Mouse (Mus musculus) c-Kit-positive CD71-positive TER-119-negative erythroid progenitor cells, embryonic 14.5 days (primary cell): Measurements from ENCODE around the gene Ccr9.
"Not testable (repeated sequence)": the region's sequence is repeated elsewhere in the genome, so short reads cannot be mapped to it uniquely, and the experiment has no call there.

Experiments used
- DNase-seq: peaks from one replicate; pipeline ENCODE4 v3.0.0-alpha.2; 2013; ENCODE audit warnings: low read depth

Gene Ccr9

GRCm38 (mm10) chr9:123716301-123716700 is 38.1 kb downstream of the Ccr9 start:
- no peak for DNase-seq

GRCm38 (mm10) chr9:123717186-123718008 is 39.2 kb downstream of the Ccr9 start, which contains the start of gene Lztfl1:
Lztfl1 (minus strand) TSS chr9:123717697.
- peak; percentile 98 for DNase-seq

- DNase-seq, result no peak
Measured at GRCm38 (mm10) chr9:123722737-123723493, 44.7 kb downstream of the Ccr9 start.

- no peak for DNase-seq
Measured at GRCm38 (mm10) chr9:123731271-123731670, 53.0 kb downstream of the Ccr9 start.

GRCm38 (mm10) chr9:123734133-123734532 is 55.9 kb downstream of the Ccr9 start:
- DNase-seq, result no peak

- no peak for DNase-seq
Measured at GRCm38 (mm10) chr9:123740799-123741198, 62.6 kb downstream of the Ccr9 start.

- DNase-seq, result not testable (repeated sequence)
Measured at GRCm38 (mm10) chr9:123749687-123750086, 71.4 kb downstream of the Ccr9 start.

GRCm38 (mm10) chr9:123754333-123754732 is 76.1 kb downstream of the Ccr9 start:
- DNase-seq, result no peak

- DNase-seq, result no peak
Measured at GRCm38 (mm10) chr9:123756752-123757151, 78.5 kb downstream of the Ccr9 start.

- DNase-seq, result no peak
Measured at GRCm38 (mm10) chr9:123757326-123757725, 79.1 kb downstream of the Ccr9 start.

- DNase-seq, result no peak
Measured at GRCm38 (mm10) chr9:123758156-123758555, 79.9 kb downstream of the Ccr9 start.

GRCm38 (mm10) chr9:123758645-123759044 is 80.4 kb downstream of the Ccr9 start:
- no peak for DNase-seq

- no peak for DNase-seq
Measured at GRCm38 (mm10) chr9:123760806-123761205, 82.6 kb downstream of the Ccr9 start.

- no peak for DNase-seq
Measured at GRCm38 (mm10) chr9:123762886-123763285, 84.6 kb downstream of the Ccr9 start.

- no peak for DNase-seq
Measured at GRCm38 (mm10) chr9:123763771-123764170, 85.5 kb downstream of the Ccr9 start.

GRCm38 (mm10) chr9:123766996-123767395 is 88.8 kb downstream of the Ccr9 start:
- DNase-seq, result no peak

GRCm38 (mm10) chr9:123768443-123768842 is 90.2 kb downstream of the Ccr9 start:
- no peak for DNase-seq

- no peak for DNase-seq
Measured at GRCm38 (mm10) chr9:123769532-123769931, 91.3 kb downstream of the Ccr9 start.

GRCm38 (mm10) chr9:123773299-123773698 is 95.1 kb downstream of the Ccr9 start:
- peak; percentile 4 for DNase-seq

GRCm38 (mm10) chr9:123788855-123789529 is 110.8 kb downstream of the Ccr9 start:
- DNase-seq, result no peak

- peak; percentile 41 for DNase-seq
Measured at GRCm38 (mm10) chr9:123796174-123796573, 117.9 kb downstream of the Ccr9 start.

- no peak for DNase-seq
Measured at GRCm38 (mm10) chr9:123801527-123801926, 123.3 kb downstream of the Ccr9 start.

- no peak for DNase-seq
Measured at GRCm38 (mm10) chr9:123802421-123802820, 124.2 kb downstream of the Ccr9 start.
